Mouse (Mus musculus): ENCODE data around the gene Tbc1d30.

The Tbc1d30 gene

DNA sequence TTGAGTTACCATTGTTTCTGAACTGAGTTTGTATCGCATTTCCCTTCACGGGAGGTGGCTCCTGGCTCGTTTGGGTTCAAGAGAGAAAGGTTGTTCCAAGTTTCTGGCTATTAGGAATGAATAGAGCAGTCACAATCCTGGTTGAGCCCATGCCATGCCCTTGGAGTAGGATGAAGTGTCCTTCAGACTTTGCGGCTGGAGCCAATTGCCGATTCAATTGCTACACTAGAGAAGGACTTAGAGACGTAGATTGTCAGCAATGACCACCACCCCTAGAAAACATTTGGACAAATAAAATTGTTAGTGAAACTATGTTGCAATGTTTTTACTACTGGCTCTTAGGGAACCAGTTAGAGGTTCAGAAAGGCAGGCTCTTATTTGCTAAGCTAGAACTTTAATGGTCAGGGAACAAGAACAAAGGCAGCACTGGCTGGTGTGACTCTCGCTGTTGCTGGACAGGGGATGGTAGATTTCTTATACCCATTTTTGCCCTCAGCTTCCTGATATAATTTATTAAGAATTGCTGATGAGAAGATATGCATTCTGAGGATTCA, 32.6 kb downstream of the Tbc1d30 start:
- in situ Hi-C loops (cut with MboI; ENCODE audit: unreplicated experiment in 2 of 2), result no loop called here

DNA sequence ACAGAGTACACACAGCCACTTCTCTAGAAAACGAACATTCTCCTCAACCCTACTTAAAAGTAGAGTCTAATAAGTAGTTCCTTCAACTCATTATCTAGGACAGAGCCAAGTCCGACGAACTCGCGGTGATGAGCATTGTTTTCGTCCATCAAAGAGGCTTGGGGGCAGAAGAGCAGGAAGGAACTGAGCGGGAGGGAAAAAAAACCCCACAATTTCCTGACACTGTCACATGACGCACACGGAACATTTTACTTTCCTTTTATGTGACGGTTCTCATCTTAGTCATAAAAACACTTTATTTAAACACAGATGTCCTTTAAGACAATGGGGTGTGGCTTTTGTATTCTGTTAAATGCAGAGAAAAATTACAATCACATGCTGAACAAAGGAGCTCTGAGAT, 34.7 kb downstream of the Tbc1d30 start:
- in situ Hi-C loops (cut with MboI; ENCODE audit: unreplicated experiment in 2 of 2), result no loop called here

GRCm38 (mm10) chr10:121315321-121316283, 35.5 kb downstream of the Tbc1d30 start:
- in situ Hi-C loops (cut with MboI; ENCODE audit: unreplicated experiment in 2 of 2), result no loop called here

- in situ Hi-C loops (cut with MboI; ENCODE audit: unreplicated experiment in 2 of 2), result no loop called here
These were observed 36.9 kb downstream of the Tbc1d30 start for GRCm38 (mm10) chr10:121314186-121314585.

GRCm38 (mm10) chr10:121313049-121313448, 38.0 kb downstream of the Tbc1d30 start:
- in situ Hi-C loops (cut with MboI; ENCODE audit: unreplicated experiment in 2 of 2), result no loop called here

DNA sequence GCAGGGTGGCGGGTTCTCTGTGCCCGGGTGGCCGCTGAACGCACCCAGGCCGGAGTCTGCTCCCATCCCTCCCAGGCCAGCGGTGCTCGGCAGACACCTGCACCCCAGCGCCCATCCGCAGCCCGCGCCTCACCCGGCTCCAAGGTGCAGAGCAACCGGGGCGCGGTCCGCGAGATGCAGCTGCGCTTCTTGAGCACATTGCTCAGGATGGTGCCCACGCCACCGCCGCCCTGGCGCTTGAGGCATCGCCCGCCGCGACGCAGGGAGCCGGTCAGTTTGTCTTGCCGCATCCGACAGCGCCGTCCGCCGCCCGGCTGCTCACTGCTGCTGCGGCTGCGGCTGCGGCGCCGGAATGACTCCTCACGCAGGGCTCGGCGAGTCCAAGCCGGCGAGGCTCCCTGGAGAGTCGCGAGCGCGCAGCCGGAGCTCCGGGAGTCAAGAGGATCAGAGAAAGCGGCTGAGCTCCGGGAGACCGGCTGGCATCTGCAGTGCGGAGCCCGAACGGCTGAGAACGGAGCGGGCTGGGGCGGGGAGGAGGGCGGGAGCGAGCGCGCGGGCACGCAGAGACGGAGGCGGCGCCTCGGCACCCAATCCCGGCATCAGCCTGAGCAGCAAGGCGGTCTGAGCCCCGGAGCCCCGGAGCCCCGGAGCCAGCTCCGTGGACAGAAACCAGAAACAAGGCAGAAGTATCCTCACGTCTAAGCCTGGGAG, 40.4 kb downstream of the Tbc1d30 start:
- in situ Hi-C loops (cut with MboI; ENCODE audit: unreplicated experiment in 2 of 2), result no loop called here

GRCm38 (mm10) chr10:121309801-121310510, 41.1 kb downstream of the Tbc1d30 start:
- in situ Hi-C loops (cut with MboI; ENCODE audit: unreplicated experiment in 2 of 2), result no loop called here

- in situ Hi-C loops (cut with MboI; ENCODE audit: unreplicated experiment in 2 of 2), result no loop called here
These were observed 41.9 kb downstream of the Tbc1d30 start for GRCm38 (mm10) chr10:121309123-121309655.

GRCm38 (mm10) chr10:121305441-121305840, 45.6 kb downstream of the Tbc1d30 start:
- in situ Hi-C loops (cut with MboI; ENCODE audit: unreplicated experiment in 2 of 2), result no loop called here

GRCm38 (mm10) chr10:121303559-121303958, 47.5 kb downstream of the Tbc1d30 start:
- in situ Hi-C loops (cut with MboI; ENCODE audit: unreplicated experiment in 2 of 2), result no loop called here

DNA sequence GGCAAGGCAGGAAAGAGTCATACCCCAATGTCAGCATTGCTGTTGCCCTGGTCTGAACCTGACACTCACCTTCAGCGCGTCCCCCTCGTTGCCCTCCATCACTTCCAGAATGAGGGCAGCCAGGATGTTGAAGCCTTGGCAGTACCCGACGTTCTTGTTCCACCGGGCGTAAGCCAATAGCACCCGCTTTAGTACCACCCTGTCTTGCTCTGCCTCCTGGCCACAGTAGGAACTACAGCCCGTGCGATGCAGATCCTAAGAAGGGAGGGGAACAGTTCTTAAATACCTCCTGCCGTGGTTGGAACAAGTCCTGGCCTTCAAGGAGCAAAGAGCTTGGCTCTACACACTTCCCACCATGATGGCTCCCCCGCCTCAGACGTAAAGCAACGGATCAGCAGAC, 49.2 kb downstream of the Tbc1d30 start:
- in situ Hi-C loops (cut with MboI; ENCODE audit: unreplicated experiment in 2 of 2), result no loop called here

DNA sequence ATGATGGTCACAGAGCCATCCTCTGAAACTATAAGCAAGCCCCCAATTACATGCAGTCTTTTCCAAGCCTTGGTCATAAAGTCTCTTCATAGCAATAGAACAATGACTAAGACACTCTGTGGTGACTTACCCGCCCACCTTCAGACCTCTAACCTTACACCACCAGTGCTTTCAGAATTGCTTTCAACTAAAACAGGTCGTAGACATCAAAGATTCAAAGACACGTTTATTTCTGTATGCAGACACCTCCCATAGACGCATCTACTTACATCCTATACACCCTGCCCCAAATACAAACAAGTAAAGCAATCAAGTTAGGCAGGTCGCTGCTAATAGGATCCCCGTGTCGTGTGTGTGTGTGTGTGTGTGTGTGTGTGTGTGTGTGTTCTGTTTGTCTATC, 50.4 kb downstream of the Tbc1d30 start:
- in situ Hi-C loops (cut with MboI; ENCODE audit: unreplicated experiment in 2 of 2), result no loop called here

- in situ Hi-C loops (cut with MboI; ENCODE audit: unreplicated experiment in 2 of 2), result loop anchor here in 1 of 2 experiments (25.0 kb wide), 1 partner anchor 740 kb away; the partner anchor contains the start of gene Srgap1
These were observed 53.9 kb downstream of the Tbc1d30 start for GRCm38 (mm10) chr10:121297054-121297701.

GRCm38 (mm10) chr10:121294471-121294870, 56.6 kb downstream of the Tbc1d30 start:
- in situ Hi-C loops (cut with MboI; ENCODE audit: unreplicated experiment in 2 of 2), result loop anchor here in 1 of 2 experiments (25.0 kb wide), 1 partner anchor 743 kb away; the partner anchor contains the start of gene Srgap1

- in situ Hi-C loops (cut with MboI; ENCODE audit: unreplicated experiment in 2 of 2), result loop anchor here in 1 of 2 experiments (25.0 kb wide), 1 partner anchor 743 kb away; the partner anchor contains the start of gene Srgap1
These were observed 57.2 kb downstream of the Tbc1d30 start for GRCm38 (mm10) chr10:121293829-121294228.

DNA sequence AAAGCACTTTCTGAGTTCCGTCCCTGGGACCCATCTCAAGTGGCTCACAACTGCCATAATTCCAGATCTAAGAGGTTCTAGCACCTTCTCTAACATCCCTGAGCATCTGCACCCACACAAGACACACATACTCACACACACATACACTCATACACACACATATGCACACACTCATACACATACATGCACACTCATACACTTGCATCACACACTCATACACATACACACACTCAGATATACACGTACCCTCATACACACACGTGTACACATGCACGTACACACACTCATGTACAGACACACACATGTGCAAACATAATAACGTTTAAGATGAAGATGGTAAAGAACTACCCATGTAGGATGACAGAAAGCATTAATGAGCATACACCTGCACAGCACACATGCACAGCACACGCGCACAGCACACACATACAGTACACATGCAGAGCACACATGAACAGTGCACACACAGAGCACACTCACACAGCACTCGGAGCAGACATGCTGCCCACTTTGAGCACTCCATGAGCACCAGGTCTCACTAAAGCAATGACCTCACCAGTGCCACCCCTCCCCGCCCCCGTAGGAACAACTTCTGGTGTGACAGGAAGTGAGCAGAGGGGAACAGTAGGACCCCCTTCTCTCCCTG, 59.7 kb downstream of the Tbc1d30 start:
- in situ Hi-C loops (cut with MboI; ENCODE audit: unreplicated experiment in 2 of 2), result loop anchor here in 1 of 2 experiments (25.0 kb wide), 1 partner anchor 746 kb away; the partner anchor contains the start of gene Srgap1

DNA sequence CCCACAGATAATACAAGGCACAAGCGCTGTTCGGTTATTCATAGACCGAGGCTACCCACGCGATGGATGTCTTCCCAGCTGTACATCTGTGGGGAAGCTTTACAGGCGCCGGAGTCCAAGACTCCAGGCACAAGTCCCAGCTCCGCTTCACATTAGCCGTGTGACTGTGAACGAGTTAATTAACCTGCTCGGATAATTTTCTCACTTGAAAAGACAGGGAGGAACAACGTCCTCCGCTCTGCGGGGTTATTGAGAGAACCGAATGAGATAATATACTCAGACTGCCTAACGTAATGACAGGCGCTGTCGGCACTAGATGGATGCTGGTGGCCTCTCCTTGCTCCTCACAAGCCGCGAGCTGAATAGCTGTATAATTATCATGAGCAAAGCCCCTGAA, 60.4 kb downstream of the Tbc1d30 start:
- in situ Hi-C loops (cut with MboI; ENCODE audit: unreplicated experiment in 2 of 2), result loop anchor here in 1 of 2 experiments (25.0 kb wide), 1 partner anchor 747 kb away; the partner anchor contains the start of gene Srgap1

DNA sequence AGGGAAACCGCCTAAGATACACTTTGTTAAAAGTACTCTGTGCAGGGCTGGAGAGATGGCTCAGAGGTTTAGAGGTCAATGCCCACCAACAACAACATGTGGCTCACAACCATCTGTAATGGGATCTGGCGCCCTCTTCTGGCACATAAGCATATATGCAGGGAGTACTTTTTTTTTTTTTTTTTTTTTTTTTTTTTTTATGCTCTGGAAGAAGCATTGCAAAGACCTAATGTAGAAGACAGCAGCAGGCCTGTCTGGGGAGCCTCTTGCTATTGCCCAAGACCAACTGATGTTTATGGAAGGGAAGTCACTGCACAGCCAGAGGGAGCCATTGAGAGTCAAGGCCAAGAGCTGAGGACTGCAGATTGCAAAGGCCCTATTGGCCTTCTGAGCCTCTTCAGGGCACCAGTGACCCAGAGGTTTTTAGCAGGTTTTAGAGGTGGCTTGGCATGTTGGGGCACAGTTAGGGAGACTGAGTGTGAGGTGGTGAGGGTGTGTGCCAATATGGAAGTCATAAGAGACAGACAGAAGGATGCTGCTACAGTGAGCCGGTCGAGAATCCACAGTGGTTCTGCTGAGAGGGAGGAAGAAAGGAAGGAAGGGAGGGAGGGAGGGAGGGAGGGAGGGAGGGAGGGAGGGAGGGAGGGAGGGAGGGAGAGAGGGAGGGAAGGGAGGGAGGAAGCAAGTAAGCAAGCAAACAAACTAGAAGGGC, 61.0 kb downstream of the Tbc1d30 start:
- in situ Hi-C loops (cut with MboI; ENCODE audit: unreplicated experiment in 2 of 2), result loop anchor here in 1 of 2 experiments (25.0 kb wide), 1 partner anchor 747 kb away; the partner anchor contains the start of gene Srgap1

Measured in v-Abl transformed pro-B cells (cell line).